Mouse (Mus musculus): ENCODE data around the gene Dclk3.

Dclk3 gene

DNA sequence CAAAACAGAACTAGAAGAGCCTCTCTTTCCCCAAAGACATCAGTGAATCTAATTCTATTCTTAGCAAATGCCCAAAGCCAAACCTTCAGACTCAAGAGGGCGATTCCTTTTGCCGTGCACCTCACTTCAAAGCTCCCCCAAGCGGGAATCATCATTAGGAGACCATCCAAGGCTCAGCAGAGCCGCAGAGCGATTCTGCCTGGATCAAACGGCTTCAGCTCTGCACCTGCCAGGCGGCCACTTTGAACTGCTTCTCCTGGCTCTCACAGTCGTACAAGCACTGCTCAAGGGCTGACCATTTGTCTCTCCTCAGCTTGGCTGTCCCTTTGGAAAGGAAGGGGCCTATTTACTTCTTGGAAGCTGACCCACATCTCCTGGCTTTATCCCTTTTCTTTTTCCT lies 51.7 kb downstream of the Dclk3 start:
- no peak for DNase-seq (ENCODE audit: low spot score)

DNA sequence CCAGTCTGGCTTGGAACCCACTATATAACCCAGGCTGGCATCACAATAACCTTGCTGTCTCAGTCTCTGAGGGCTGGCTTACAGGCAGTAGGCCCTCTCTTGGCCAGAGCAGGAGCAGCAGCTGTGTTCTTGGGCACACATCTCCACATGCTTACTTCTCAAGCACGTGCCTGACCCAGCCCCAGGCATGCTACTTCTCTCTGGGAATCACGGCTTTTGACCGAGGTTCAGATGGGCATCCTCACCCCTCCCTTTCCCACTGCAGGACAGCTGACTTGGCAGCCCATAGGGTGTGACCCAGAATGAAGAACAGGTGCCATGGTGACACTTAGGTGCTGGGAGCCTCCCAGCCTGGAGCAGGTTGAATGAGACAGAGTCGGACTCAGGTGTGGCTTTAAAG lies 52.4 kb downstream of the Dclk3 start:
- DNase-seq (ENCODE audit: low spot score): no peak

DNA sequence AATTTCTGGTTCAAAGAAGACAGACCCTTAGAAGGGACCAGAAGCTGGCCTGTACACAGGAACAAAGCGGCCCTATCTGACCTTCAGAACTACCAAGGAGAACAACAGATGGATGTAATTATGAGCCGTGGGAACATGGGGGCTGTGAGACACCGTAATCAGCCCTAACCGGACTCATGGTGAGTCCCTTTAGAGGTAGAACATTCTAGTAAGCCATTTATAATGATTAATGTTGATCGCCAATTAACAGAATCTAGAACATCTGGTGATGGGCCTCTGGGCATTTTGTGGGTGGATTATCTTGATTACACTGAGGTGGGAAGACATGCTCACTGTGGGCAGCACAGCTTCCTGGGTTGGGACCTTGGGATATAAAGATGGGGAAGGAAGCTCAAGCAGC lies 54.6 kb downstream of the Dclk3 start:
- DNase-seq (ENCODE audit: low spot score): peak; percentile 52

DNA sequence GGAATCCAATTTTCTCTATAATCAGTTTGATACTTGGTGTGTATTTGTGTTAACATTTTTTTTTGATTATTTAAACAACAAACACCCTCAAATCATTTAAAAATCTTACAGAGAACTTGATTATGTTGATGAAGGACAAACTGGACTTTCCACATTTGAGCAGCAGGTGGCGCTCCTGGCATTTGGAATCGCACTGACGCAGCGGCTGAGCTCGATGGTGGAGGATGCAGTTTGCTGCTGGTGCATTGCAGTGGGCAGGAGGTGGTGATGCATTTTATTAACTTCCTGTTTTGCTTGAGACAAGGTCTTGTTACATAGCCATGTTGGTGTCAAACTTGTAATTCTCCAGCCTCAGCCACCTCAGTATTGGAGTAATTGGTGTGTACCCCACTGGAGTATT lies 56.7 kb downstream of the Dclk3 start:
- DNase-seq (ENCODE audit: low spot score): peak; percentile 90

DNA sequence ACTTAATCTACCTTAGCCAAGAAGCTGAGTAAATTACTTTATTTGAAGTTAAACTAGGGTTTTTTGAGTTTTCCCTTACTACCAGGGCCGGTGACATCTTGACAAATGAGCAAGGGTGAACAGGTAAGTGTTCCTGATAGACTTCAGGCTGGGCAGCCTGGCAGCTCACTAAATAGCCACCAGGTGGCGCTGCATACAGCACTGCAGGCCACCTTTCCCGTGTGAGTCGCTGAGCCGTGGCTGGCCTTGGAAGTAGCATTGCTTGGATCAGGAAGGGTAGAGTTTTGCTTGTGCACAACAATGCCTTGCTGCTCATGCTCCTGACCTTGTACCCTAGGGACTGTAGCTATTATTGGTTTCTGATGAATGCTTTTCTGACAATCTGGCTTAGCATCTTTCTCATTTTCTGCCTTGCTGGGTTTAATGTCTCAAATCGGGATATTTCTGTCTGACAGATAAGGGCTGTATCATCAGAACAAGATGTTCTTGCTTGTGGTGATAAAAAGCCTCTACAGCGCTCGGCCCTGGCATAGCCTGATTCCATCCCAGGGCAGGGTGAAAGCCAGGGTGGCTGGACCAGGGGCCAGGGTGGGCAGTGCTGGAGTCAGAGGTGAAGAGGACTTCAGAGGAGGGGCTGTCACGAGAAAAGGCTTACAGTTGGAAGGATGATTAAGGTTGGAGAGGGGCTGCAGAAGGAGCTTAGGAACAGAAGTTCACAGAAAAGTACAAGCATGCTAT lies 58.4 kb downstream of the Dclk3 start:
- DNase-seq (ENCODE audit: low spot score): peak; percentile 92

DNA sequence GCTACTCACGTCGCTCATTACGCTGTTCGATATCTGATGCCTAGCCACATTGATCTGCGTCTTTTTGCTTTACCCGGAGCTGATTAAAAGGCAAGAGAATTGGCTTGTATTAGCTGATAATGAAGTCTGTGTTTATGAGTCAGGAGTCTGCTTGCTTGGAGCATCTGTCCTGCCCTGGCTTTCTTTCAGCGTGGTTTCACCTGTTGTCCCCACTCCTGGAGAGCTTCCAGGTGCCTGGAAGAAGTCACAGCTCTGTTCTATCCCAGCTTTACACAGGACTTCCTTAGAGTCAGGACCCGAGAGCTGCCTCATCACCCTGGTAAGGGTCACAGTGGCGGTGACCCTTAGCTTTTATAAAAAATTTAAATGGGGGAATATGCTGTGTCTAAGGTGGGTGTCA lies 61.3 kb downstream of the Dclk3 start:
- DNase-seq (ENCODE audit: low spot score): no peak

DNA sequence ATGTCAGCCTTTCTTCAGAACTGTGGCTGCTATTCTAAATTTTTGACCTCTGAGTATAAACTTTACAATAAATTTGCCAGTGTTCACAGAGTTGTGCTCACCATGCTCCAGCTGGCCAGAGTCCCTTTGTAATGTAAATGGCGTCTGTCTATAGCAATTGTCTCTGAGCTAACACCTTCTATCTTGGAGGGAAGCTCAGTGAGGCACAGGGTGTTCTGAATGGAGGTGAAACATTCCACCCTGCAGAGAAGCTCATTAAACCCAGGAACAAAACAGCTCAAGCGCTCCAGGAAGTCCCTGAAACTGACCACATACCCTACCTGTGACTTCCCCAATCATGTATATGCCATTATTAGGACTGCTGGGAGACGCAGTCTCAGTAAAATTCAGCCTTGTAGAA lies 67.2 kb downstream of the Dclk3 start:
- no peak for DNase-seq (ENCODE audit: low spot score)

DNA sequence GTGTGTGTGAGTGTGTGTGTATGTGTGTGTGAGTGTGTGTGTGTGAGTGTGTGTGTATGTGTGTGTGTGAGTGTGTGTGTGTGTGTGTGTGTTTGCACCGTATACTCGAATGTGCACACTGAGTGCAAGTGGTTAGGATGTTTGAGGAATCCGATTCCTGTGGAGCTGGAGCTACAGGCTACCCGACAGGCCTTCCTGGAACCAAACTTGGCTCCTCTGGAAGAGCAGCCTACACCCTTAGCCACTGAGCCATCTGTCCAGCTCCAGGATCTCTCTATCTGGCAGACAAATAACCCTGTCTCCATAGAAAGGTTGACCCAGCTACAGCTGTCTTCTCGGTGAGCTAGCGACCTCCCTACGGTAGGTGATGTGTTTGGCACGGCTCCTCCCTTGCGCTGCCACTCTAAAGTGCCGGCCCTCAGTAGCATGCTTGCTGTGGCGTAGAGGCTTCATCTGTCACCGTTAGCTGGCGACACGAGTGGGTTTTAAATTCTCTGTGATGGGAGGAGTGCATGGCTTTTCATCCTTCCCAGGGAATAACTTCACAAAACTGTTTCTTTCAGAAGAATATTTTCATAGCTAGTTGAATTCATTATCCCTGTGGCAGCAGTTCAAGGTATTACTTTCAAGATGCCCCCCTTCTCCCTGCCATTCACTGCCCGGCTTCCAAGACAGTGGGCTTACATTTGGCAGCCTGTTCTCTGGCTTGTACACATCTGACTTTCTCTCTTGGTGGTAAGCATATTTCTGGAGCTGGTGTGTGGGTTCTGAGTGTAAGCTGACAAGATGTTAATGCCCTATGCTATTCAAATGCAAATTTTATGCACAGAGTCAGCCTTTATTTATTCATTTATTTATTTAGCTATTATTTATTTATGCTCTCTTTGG lies 75.9 kb downstream of the Dclk3 start:
- DNase-seq (ENCODE audit: low spot score): no peak

DNA sequence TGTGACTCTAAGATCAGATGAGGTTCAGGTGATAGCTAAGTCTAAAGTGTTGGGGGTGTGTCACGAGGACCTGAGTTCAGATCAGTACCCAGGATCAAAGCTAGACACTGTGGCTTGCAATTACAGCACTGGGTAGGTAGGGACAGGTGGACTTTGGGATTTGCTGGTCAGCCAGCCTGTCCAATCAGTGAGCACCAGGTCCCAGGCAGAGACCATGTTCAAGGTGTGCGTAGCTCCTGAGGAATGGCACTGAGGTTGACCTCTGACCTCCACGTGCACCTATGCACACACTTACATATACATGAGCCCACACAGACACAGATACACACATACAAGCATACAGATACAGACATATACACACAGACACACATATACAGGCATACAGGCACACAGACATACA lies 76.7 kb downstream of the Dclk3 start:
- DNase-seq (ENCODE audit: low spot score): no peak

DNA sequence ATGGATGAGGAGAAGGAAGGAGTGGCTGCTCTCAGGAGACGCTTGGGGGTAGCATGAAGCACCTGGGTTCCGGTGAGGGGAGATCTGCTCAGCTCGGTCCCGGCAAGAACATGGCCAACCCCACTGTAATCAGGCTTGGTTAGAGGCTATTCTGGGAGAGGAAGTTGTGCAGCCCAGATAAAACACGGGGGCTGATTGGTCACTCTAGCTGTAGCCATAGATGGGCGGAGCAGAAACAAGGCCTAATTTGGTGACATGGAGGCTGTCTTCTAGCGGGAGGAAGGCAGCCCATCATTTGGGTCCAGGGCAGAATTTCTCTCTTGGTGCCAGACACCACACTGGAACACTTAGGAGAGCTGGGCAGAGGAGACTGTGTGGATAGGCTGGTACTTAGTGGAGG lies 83.3 kb downstream of the Dclk3 start:
- no peak for DNase-seq (ENCODE audit: low spot score)

DNA sequence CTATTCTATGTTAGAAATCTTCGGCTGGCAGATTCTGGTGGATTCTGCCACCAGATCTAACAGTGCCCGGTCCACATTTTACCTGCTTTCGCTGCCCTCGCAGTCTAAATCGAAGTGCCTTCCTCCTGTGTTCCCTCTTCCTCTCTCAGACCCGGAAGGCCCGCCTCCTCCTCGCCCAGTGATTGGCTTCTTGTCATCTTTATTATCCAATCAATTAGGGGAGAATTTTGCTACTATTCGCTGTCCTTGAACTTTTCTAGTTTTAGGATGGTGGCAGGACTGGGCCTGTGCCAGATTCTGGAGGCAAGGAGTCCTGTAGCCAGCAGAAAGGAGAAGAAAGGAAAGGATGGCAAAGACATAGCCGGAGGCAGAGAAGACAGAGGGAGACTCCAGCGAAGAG lies 84.2 kb downstream of the Dclk3 start:
- no peak for DNase-seq (ENCODE audit: low spot score)

DNA sequence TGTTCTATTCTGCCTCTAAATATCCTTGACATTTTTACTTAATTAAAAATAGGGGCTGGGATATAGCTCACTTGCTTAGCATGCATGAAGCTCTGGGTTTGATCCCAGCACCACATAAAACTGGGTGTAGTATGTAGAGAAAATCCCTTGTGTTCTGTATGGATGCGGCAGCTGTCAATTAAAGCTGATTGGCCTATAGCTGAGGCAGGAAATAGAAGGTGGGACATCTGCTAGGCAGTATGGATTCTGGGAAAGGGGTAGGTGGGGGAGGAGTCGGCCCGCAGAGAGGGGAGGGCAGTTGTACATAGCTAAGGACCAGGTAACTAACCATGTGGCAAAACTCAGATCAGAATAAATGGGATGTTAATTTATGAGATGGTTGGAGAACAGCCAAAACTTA lies 85.0 kb downstream of the Dclk3 start:
- no peak for DNase-seq (ENCODE audit: low spot score)

DNA sequence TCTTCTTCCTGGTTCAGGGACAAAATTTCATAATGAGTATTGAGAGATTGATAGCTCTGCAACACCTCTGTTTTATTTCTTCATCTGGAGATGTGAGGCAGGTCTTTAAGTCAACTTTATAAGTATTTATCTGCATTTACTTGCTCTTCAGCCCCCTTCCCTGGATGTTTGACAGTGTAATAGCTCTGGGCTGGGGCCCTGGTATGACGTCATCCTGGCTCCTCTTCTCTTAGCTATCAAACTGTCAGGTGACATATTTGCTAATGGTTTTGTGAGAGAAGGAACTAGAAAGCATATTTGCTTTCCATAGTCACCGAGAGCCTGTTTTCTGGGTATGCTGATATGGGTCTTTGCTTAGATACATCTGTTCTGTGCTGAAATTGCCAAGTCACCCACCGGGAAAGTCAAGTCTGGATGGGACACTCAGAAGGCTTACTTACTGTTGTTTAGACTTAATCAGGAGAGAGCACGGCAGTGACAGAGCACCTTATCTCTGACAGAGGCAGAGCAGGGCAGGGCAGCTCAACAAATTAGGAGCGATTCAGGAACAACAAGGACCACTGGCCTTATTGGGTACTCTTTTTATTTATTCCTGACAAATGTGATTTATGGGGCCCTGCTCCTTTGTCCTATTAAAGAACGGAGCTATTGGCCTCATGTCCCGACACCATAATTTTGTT lies 96.0 kb downstream of the Dclk3 start:
- DNase-seq (ENCODE audit: low spot score): no peak

DNA sequence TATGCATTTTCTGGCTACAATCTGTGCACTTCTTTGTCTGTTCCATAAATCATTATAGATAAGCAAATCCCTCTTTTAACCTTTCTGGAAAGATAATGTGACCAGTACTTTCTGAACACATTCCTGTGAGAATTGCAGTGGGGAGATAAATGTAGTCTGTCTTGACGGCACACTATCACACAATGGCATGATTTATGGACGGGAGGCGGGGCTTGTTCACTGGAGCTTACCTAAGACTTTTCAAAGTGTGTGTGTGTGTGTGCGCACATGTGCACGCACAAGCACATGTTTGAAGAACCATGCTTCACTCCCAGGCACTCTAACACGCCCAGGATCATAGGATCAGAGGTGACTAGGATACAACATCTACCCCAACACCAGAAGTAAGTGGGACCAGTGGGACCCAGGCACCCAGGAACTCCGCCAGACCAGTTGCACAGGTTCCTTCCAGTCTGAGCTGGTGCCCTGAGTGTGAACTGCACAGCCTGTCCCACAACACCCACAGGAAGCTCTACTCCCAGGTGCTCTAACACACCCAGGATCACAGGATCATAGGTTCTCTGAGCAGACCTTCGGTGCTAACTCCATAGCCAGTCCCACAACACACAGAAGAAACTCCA lies 96.7 kb downstream of the Dclk3 start:
- no peak for DNase-seq (ENCODE audit: low spot score)
